Mouse (Mus musculus): ENCODE results near the gene Myo16.

DNA sequence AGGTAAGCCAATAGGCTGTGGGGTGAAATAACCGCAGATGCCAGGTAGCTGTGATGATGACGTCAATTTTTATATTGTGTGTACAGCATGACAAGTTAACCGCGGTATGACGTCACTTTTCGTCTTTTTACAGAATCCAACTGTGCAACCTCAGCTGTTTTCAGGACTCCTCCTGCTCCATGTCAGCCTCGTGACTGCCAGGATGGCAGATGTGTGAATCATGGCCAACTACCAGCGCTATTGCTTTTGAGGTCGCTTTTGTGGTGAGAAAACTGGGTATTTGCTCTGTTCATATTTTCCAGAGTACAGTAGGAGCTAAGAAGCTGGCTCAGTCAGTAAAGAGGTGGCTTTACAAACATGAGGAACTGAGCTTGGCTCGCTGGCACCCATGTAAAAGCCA lies 9.8 kb upstream of the Myo16 start:
- TF ChIP-seq POLR2A (IDR thresholded peaks at IDR 0.05; ENCODE audit: low read depth, low read length): no peak
- TF ChIP-seq CTCF (IDR thresholded peaks at IDR 0.05; ENCODE audit: borderline replicate concordance, insufficient read depth, low read length): no peak
